Mouse (Mus musculus) intestine, embryonic 16.5 days (tissue): ENCODE results near the gene Map2k2. TPM values are rescaled to one million over a fixed set of nuclear protein-coding genes. Genes with fewer than 3 reads are reported as not detected.
"Not testable (repeated sequence)": the region's sequence is repeated elsewhere in the genome, so short reads cannot be mapped to it uniquely, and the experiment has no call there.

Experiments
- ATAC-seq: fragments of 200-750 bp; cut with Nextera tagmentation; 2 replicates; pipeline ENCODE4 v1.8.0; 2017; ENCODE audit warnings: moderate TSS enrichment, moderate library complexity
- H3K27ac ChIP-seq: fragments of 300-500 bp; sonication (generic); 2 replicates; pipeline ENCODE4 v1.5.1; 2014; ENCODE audit warnings: mild to moderate bottlenecking, low read length
- H3K27me3 ChIP-seq: fragments of 300-500 bp; sonication (generic); replicated peaks from 2 replicates; pipeline ENCODE4 v1.6.1; 2014; ENCODE audit warnings: low read length, control low read depth, mixed read lengths; ENCODE audit not compliant: control insufficient read depth, insufficient read depth
- H3K36me3 ChIP-seq: fragments of 300-500 bp; sonication (generic); 2 replicates; pipeline ENCODE4 v1.6.1; 2014; ENCODE audit warnings: low read length, control low read depth; ENCODE audit not compliant: control insufficient read depth, insufficient read depth
- H3K4me1 ChIP-seq: fragments of 300-500 bp; sonication (generic); 2 replicates; pipeline ENCODE4 v1.6.1; 2014; ENCODE audit warnings: low read length, control low read depth, mixed read lengths; ENCODE audit not compliant: control insufficient read depth, insufficient read depth
- H3K4me2 ChIP-seq: fragments of 300-500 bp; sonication (generic); 2 replicates; pipeline ENCODE4 v1.6.1; 2014; ENCODE audit warnings: low read depth, low read length, control low read depth
- H3K4me3 ChIP-seq: fragments of 300-500 bp; sonication (generic); 2 replicates; pipeline ENCODE4 v1.5.1; 2014; ENCODE audit warnings: mild to moderate bottlenecking, low read length
- H3K9ac ChIP-seq: fragments of 300-500 bp; sonication (generic); 2 replicates; pipeline ENCODE4 v1.6.1; 2014; ENCODE audit warnings: low read depth, low read length
- H3K9me3 ChIP-seq: fragments of 300-500 bp; sonication (generic); 2 replicates; pipeline ENCODE4 v1.6.1; 2016; ENCODE audit warnings: low read length, control low read depth; ENCODE audit not compliant: control insufficient read depth
- WGBS: fragments of 180-500 bp; shearing (Covaris S2); extraction: QIAGEN DNeasy Blood & Tissue Kit; methylation state at CpG from one replicate; pipeline ENCODE4 v1.1.7; 2014; 5-methylcytosine and 5-hydroxymethylcytosine counted together
- polyA plus RNA-seq: library from polyadenylated mRNA; unstranded; fragments of >200 nt; fragmentation: Nextera tagmentation; extraction: Ambion mirVana; gene quantifications from 2 replicates; pipeline ENCODE4 v1.2.1, GENCODE M21; 2015

The Map2k2 gene
- polyA plus RNA-seq, 1 experiment from 2014 or later, result 214 TPM

DNA sequence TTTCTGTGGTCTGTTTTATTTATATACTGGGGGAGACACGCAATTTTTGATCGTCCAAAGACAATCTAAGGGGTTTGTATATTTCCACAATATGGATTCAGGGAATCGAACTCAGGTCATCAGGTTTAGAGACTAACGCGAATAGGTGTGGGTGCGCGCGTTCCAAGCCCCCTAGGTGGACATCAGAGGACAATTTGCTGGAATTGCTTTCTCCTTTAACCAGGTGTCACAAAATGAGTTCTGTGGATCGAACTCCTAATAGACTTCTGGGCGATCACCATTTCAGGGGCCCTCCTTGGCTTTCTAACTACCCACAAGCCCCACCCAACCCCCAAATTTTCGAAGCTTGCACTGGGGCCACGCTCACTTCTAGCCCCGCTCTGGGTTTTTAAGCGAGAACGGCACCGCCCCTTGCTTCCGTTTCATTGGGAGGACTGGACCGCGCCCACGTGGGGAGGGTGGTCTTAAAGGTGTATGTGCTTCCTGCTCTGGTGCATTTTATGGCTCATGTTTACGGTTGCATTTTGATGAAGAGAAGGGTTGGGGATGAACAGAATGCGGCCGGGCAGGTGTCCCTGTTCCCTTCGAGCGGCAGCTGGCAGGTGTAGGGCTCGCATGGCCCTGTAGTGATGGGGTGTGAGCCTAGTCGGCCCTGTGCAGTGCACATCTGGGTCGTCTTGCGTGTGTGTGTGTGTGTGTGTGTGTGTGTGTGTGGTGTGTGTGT, 63.0 kb downstream of the Map2k2 start:
- H3K27ac ChIP-seq, result peak overlapping the region; percentile 84
- 2% methylated on average over 29 of the region's 29 CpGs for WGBS
- peak overlapping the region; percentile 71 for H3K9ac ChIP-seq
- H3K4me2 ChIP-seq, result peak overlapping the region; percentile 81
- peak overlapping the region; percentile 55 for H3K4me3 ChIP-seq
- peak; percentile 39 for ATAC-seq
- no peaks in the 10 kb centered on the region for H3K9me3 ChIP-seq
- no peaks in the 10 kb centered on the region for H3K27me3 ChIP-seq
- peaks cover 29% of the 10 kb centered on the region for H3K4me1 ChIP-seq
- peaks cover 3% of the 10 kb centered on the region; the same call in 1 of the 2 replicates for H3K36me3 ChIP-seq

- H3K9ac ChIP-seq, H3K9me3 ChIP-seq, H3K27me3 ChIP-seq, H3K4me3 ChIP-seq, H3K4me2 ChIP-seq, ATAC-seq, H3K36me3 ChIP-seq: not testable (repeated sequence)
- peaks cover 33% of the 10 kb centered on the region for H3K4me1 ChIP-seq
- 37% methylated on average over 7 of the region's 14 CpGs for WGBS
- 0 out of 2 replicates have a peak overlapping the region, but pooled peaks have one; percentile 6 for H3K27ac ChIP-seq
These were observed 63.7 kb downstream of the Map2k2 start for GRCm38 (mm10) chr10:81169411-81169900.

DNA sequence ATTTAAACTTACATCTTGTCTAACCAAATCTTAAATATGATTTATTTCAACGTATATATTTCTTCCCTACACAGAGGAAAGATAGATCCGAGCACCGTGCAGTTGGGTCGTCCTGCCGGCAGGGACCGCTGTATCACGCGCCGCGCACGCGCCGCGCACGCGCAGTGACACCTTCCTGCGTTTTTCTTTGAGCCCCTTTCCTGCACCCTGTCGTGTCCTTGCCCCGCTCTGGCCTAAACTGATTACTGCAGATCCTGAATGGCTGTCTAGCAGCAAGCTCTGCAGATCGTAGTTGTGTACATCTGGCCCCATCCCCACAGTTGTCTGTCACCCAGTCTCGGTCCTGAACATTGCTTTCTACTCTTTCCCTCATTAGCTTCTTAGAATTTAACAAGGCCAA, 67.4 kb downstream of the Map2k2 start:
- ATAC-seq, result peak; percentile 16
- 0 out of 2 replicates have a peak overlapping the region, but pooled peaks have one; percentile 2 for H3K4me3 ChIP-seq
- H3K9ac ChIP-seq, result peak overlapping the region; percentile 51
- no peaks in the 10 kb centered on the region for H3K9me3 ChIP-seq
- peak overlapping the region; percentile 42 for H3K4me2 ChIP-seq
- 3% methylated on average over 21 of the region's 21 CpGs for WGBS
- H3K27ac ChIP-seq, result peak overlapping the region; percentile 75
- no peaks in the 10 kb centered on the region for H3K27me3 ChIP-seq
- H3K4me1 ChIP-seq, result peaks cover 37% of the 10 kb centered on the region
- H3K36me3 ChIP-seq, result peaks cover 6% of the 10 kb centered on the region

DNA sequence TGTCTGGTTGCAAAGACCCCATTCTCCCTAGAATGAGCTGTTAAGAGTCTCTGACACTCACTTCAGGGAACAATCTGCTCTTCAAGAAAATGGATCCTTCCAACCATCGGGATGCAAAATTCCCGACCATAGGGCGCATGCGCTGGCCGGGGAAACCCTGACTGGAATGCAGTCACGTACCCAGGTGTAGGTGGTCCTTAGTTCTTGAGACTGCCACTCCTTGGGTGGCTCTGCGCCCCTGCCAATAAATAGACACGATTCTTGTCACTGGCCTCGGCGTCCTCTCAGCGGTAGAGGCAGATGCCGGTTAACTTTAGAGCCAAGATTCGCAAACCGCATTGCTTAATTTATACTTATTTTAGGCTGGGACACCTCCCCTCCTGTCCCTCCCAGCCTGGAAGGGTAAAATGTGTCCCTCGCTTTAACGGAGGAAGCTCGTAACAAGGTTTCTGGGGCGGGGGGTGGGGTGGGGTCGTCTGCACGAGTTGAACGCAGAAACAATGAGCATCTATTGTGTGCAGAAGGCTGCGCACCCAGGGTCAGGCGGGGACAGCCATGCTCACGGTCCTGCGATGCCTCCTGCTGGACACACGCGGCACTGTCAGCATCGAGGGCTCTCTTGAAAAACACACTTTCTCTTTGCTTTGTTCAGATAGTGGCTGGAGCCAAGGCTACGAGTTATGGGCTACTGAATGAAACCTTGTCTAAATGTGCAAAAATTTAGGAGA, 69.1 kb downstream of the Map2k2 start:
- peak overlapping the region; percentile 46 for H3K9ac ChIP-seq
- peaks cover 45% of the 10 kb centered on the region for H3K4me1 ChIP-seq
- no peaks in the 10 kb centered on the region for H3K9me3 ChIP-seq
- peaks cover 22% of the 10 kb centered on the region for H3K36me3 ChIP-seq
- peak overlapping the region; percentile 52 for H3K4me2 ChIP-seq
- no peaks in the 10 kb centered on the region for H3K27me3 ChIP-seq
- 3% methylated on average over 29 of the region's 29 CpGs for WGBS
- H3K4me3 ChIP-seq, result peak overlapping the region; percentile 35
- ATAC-seq, result peak; percentile 36
- peak overlapping the region; percentile 43 for H3K27ac ChIP-seq

GRCm38 (mm10) chr10:81175345-81175701, 69.6 kb downstream of the Map2k2 start:
- Histone ChIP-seq H3K27ac (peak overlapping the region; percentile 66), H3K4me1 (peaks cover 45% of the 10 kb centered on the region), H3K36me3 (peaks cover 27% of the 10 kb centered on the region), H3K4me3 (peak overlapping the region; percentile 35), H3K9ac (peak overlapping the region; percentile 46; the same call in 1 of the 2 replicates), H3K4me2 (peak overlapping the region; percentile 52)
- not testable (repeated sequence) for H3K9me3 ChIP-seq, H3K27me3 ChIP-seq, ATAC-seq
- WGBS, result 9% methylated on average over 4 of the region's 4 CpGs

DNA sequence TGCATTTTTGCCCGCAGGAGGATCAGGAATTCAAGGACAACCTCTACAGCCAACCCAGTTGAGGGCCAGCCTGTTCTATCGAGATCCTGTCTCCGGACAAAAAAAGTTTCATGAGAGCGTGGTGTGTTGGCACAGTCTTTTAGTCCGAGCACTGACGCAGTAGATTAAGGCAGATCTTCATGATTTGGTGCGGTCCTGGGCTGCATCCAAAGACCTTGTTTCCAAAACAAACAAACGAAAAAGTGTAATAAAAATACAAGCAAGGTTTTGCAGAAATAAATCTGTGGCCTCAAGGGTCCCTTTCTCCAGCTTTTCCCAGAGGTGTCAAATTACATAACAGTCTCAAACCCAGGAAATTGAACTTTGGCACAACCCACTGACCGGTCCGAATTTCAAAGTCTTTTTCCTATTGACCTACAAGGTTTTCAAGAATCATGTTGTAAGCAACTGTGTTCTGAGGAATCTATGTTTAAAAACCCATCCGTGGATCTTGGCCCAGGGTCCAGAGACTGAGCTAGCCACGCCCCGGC, 70.3 kb downstream of the Map2k2 start:
- Histone ChIP-seq H3K9ac (peak overlapping the region; percentile 59), H3K27me3 (no peaks in the 10 kb centered on the region), H3K9me3 (no peaks in the 10 kb centered on the region), H3K4me1 (peaks cover 45% of the 10 kb centered on the region), H3K4me2 (peak overlapping the region; percentile 40), H3K27ac (peak overlapping the region; percentile 66), H3K4me3 (peak overlapping the region; percentile 70), H3K36me3 (peaks cover 33% of the 10 kb centered on the region)
- WGBS, result 3% methylated on average over 13 of the region's 13 CpGs
- peak; percentile 34 for ATAC-seq

- Histone ChIP-seq H3K36me3 (peaks cover 40% of the 10 kb centered on the region), H3K4me3 (peak within 1 kb of the TSS; percentile 70)
- under 1% methylated on average over 77 of the region's 77 CpGs for WGBS
These were observed 71.0 kb downstream of the Map2k2 start, which contains the start of gene Eef2 for GRCm38 (mm10) chr10:81176466-81177271. Gene Eef2, plus strand, starts transcription at chr10:81176631.

DNA sequence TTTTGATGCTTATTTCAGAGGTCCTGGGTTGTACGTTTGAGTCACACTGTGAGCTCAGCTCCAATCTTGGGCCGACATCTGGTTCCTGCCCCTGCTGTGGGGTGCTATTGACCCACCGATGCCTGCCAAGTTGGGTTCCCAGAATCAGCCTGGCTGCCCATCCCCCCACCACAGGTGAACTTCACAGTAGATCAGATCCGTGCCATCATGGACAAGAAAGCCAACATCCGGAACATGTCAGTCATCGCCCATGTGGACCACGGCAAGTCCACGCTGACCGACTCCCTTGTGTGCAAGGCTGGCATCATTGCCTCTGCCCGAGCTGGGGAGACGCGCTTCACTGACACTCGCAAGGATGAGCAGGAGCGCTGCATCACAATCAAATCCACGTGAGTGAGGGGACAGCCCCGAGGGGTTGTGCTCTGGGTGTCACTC, 71.8 kb downstream of the Map2k2 start:
- H3K4me3 ChIP-seq, result peak overlapping the region; percentile 70
- H3K36me3 ChIP-seq, result peaks cover 43% of the 10 kb centered on the region
- H3K27me3 ChIP-seq, result no peaks in the 10 kb centered on the region
- no peaks in the 10 kb centered on the region for H3K9me3 ChIP-seq
- H3K27ac ChIP-seq, result peak overlapping the region; percentile 77
- peak overlapping the region; percentile 92 for H3K4me2 ChIP-seq
- ATAC-seq, result no peak
- peaks cover 52% of the 10 kb centered on the region for H3K4me1 ChIP-seq
- H3K9ac ChIP-seq, result peak overlapping the region; percentile 89
- 8% methylated on average over 16 of the region's 16 CpGs for WGBS

More at GRCm38 (mm10) chr10:81176466-81177271, 71.0 kb downstream of the Map2k2 start, which contains the start of gene Eef2:
- H3K4me2 ChIP-seq, result peak within 1 kb of the TSS; percentile 92
- ATAC-seq, result peak; percentile 81
- H3K4me1 ChIP-seq, result peaks cover 50% of the 10 kb centered on the region
- H3K9me3 ChIP-seq, result no peaks in the 10 kb centered on the region
- peak within 1 kb of the TSS; percentile 89 for H3K9ac ChIP-seq
- H3K27ac ChIP-seq, result peak within 1 kb of the TSS; percentile 77
- no peaks in the 10 kb centered on the region for H3K27me3 ChIP-seq
